In the genomic region with DNA sequence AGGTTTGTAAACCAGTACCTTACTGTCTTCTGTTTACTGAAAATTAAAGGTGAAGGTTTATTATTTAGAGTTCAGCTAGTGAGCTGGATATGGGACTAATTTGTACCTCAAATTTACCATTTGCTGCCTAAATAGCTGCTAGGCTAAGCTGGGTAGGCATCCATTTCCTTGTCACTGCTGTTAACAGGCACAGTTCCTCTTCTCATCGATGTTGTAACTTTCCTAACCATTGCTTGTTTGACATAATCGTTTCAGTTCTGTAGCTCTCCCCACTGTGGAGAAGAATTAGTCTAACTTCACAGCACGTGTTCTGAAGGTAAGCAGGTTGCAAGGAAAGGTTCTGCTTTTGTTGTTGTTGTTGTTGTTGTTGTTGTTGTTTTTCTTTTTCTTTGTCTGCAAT, we compare ENCODE assay signal across 26 mouse cellular contexts.
"Had no signal": no experiment of that assay in that cellular context is flagged by ENCODE, and none has a peak within 500 bp of the region (broad histone marks: within the 10 kb centered on the region; RNA-seq: fewer than 3 reads in every experiment).

No protein-coding gene starts in this region.

- DNase-seq: gastrocnemius, adult 2 months; gastrocnemius, postnatal 10 days; gastrocnemius, postnatal 25 days; heart, adult 11 months; heart, postnatal 14 days; kidney, adult 18-20 months; kidney, adult 8-10 months; kidney, postnatal 10 days; kidney, postnatal 25 days; kidney, postnatal 4 days; layer of hippocampus, adult 9-11 months; liver; liver, embryonic 13.5 days had no signal

- H3K27ac ChIP-seq: hindbrain, embryonic 12.5 days; hindbrain, embryonic 14.5 days; intestine, embryonic 15.5 days; left cerebral cortex, adult 2 months; liver, embryonic 13.5 days; liver, embryonic 15.5 days had no signal

- ATAC-seq: hindbrain, embryonic 16.5 days; inflammation-experienced regulatory T-cells, adult 6 months; intestine, embryonic 15.5 days; intestine, postnatal 0 days had no signal

- H3K4me3 ChIP-seq: heart, adult 2 months; heart, embryonic 13.5 days; heart, embryonic 15.5 days; hindbrain, embryonic 12.5 days; intestine, embryonic 15.5 days; left cerebral cortex, adult 2 months; limb, embryonic 10.5 days; limb, embryonic 12.5 days; liver, embryonic 13.5 days; liver, embryonic 15.5 days had no signal
